Mouse (Mus musculus) thymus, postnatal 25 days (tissue): Measurements from ENCODE around the gene Ankrd52.
"Not testable (repeated sequence)": the region's sequence is repeated elsewhere in the genome, so short reads cannot be mapped to it uniquely, and the experiment has no call there.

Experiments used
- DNase-seq: peaks from one replicate; pipeline ENCODE4 v3.0.0; 2022

Ankrd52 gene

GRCm38 (mm10) chr10:128376455-128377211, at the start of gene Ankrd52:
Gene Ankrd52, plus strand, starts transcription at chr10:128377115.
- peak; percentile 89 for DNase-seq

DNA sequence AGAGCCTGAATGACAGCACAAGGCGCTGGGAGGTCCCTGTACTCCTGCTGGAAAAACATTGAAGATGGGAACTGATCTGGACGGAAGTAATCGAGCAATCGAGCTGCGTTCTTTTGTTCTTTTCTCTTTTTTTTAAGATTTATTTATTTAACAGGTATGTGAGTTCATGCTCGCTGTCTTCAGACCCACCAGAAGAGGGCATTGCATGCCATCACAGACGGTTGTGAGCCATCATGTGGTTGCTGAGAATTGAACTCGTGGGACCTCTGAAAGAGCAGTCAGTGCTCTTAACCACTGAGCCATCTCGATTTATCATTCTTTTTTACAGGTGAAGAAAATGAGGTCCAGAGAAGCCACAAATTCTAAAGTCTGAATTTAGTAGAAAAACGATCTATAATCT, 49.3 kb upstream of the Ankrd52 start:
- DNase-seq, result no peak

DNA sequence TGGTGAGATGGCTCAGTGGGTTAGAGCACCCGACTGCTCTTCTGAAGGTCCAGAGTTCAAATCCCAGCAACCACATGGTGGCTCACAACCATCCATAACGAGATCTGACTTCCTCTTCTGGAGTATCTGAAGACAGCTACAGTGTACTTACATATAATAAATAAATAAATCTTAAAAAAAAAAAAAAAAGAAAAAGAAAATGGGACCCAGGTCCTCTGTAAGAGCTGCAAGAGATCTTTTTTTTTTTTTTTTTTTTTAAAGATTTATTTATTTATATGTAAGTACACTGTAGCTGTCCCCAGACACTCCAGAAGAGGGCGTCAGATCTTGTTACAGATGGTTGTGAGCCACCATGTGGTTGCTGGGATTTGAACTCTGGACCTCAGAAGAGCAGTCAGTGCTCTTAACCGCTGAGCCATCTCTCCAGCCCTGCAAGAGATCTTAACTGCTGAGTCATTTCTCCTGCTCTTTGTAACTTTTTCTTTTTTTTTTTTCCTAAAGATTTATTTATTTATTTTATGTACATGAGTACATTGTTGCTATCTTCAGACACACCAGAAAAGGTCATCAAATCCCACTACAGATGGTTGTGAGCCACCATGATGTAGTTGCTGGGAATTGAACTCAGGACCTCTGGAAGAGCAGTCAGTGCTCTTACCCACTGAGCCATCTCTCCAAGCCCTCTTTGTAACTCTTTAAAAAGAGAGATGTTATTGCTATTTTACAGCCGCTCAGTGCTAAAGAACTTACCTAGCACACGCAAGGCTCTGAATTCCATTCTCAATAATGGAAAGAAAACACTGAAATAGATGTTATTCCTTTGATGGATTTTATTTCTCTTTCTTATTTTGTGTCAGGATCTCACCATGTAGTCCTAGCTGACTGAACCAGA, 44.3 kb upstream of the Ankrd52 start:
- DNase-seq, result not testable (repeated sequence)

DNA sequence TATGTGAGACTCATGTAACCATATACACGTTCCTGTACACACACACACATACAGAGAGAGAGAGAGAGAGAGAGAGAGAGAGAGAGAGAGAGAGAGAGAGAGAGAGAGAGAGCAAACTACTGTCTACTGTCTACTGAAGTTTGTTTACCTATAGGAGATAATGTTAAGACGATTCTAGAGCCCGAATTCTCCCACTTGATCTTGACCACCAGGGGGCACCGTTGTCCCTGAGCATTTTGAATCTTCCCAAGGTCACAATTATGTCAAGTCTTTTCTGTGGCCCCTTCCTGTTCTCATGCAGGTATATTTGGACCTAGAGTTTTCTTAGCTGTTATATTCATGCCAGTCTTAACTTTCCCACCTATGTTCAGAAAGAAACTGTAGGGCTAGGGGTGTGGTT, 41.3 kb upstream of the Ankrd52 start:
- peak; percentile 88 for DNase-seq

DNA sequence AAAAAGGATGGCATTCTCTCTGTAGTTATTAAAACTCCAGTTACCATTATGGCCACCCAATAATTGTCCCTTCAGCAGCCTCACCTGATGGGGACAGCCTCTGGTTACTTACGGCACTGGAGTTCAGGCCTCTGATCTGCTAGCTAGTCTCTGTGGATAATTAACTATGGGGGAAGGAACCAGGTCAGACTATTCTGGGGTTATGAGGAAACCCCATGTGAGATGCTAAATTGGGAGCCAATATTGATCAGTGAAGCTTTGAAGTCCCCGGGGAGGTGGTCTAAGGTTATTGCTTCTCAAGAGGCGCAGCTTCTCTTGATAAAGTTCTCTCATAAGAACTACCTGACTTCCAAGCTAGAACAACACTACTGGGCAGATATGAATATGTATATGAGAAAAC, 40.7 kb upstream of the Ankrd52 start:
- no peak for DNase-seq

DNA sequence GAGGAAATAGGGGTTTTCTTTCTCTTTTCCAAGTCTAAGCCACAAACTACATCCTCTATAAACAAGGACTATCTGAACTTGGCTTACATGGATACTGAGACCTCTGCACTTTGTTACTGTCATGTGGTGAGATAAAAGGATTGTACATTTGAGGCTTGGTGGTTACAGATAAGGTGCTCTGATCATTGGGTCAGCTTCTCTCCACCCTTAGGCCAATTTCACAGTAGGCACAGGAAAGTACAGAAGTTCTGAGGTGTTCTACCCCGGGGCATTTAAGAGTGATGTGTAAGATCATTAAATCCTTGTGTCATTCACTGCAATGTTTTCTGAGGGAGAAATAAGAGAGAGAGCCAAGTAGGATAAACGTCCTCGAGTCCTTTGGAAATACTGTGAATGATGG, 40.3 kb upstream of the Ankrd52 start:
- no peak for DNase-seq

DNA sequence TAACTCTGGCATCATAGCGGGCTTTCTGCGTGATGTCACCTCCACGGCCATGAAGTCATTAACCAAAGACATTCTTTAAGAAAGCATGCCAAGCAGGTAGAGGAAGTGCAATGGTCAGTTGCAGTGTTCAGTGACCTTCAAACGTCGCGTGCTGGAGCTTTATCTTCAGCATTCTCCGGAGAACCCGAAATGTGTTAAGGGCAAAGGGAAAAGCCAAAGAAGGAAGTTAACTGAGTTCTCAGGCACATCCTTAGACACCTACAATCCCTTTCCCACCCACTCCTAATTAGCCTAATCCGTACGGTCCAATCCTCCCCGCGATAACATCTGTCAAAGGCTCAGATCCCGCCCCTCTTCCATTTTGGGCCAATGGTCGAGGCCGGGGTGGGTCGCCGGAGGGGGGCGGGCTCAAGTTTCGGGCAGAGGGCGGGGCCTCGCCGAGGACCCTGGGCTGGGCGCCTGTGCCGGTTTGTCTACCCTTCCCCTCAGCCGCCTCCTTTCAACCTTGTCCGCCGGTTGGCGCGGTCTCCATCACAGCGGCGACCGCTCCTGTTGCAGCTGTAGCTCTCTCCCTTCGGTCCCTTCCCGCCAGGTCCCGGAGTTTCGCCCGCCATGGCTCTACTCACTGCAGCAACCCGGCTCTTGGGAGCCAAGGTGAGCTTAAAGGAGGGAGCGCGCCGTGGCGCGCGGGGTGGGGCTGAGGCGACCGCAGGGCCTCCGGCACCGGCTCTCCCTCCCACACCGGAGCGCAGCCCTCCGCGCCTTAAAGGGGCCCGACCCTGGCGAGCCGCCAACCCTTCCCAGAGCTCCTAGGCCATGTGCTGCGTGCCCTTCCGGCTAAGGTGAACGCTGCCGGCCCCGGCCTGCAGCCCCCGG, 39.4 kb upstream of the Ankrd52 start, which contains the start of gene Cs:
Cs (plus strand) TSS at position 429 of the 876 bp plus-strand sequence.
- peak; percentile 98 for DNase-seq

DNA sequence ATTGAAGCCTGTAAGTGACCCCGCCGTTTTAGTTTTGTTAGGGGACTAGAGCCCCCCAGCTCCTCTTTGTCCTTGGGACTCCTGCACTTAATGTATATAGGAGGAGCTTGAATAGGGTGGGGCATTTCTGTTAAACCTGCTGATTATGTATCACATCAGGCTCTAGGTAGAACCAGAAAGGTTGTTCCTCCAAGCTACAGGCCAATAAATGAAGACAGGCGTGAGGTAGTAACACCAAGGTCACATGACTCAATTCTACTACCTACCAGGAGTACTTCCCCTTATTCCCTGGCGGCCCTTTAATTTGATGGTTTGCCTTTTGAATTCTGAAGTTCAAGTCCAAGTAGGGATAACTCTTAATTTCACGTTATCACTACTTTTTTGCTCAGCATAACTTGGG, 38.5 kb upstream of the Ankrd52 start:
- no peak for DNase-seq

DNA sequence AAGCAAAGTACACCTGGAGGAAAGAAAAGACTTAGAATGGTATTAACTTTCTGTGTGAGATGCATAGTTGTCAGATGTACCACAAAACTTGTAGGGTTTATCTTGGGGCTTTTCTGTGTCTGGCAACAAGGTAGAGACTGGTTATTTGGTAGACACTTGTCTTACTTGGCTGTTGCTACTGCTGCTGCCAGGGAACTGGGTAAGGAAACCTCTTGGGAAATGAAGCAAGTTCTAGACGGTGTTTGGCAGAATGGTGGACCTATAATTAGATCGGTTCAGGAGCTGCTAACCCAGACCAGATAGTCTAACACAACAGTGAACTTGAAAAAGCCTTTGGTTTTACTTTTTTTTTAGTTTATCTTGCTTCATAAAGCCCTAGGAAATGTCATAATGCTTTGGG, 38.0 kb upstream of the Ankrd52 start:
- no peak for DNase-seq

- no peak for DNase-seq
Measured at GRCm38 (mm10) chr10:128340257-128340656, 36.7 kb upstream of the Ankrd52 start.

- DNase-seq, result no peak
Measured at GRCm38 (mm10) chr10:128343436-128343835, 33.5 kb upstream of the Ankrd52 start.

- peak; percentile 81 for DNase-seq
Measured at GRCm38 (mm10) chr10:128344568-128345275, 32.2 kb upstream of the Ankrd52 start.

GRCm38 (mm10) chr10:128347541-128347940, 29.4 kb upstream of the Ankrd52 start:
- DNase-seq, result no peak

DNA sequence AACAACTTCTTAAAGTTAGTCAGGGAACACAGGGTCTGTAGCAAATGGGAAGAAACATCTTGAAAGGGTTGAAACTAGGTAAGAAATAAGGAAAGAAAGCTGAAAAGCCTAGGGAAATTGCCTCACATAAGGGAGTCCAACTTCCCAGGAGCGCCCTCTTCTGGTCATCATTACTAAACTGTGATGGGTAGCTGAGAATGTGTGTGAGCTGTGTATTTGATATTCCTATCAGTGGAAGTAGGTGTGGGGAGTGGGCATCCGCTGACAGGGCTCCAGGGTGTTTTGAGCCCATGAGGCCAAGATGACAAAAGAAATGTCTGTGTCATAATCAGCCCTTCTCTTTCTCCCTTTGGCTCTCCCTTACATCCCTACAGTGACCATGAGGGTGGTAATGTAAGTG, 18.1 kb upstream of the Ankrd52 start:
- peak; percentile 52 for DNase-seq

- no peak for DNase-seq
Measured at GRCm38 (mm10) chr10:128359226-128359625, 17.7 kb upstream of the Ankrd52 start.

GRCm38 (mm10) chr10:128361836-128362235, 15.1 kb upstream of the Ankrd52 start:
- DNase-seq, result no peak

GRCm38 (mm10) chr10:128362568-128362967, 14.3 kb upstream of the Ankrd52 start:
- peak; percentile 30 for DNase-seq

DNA sequence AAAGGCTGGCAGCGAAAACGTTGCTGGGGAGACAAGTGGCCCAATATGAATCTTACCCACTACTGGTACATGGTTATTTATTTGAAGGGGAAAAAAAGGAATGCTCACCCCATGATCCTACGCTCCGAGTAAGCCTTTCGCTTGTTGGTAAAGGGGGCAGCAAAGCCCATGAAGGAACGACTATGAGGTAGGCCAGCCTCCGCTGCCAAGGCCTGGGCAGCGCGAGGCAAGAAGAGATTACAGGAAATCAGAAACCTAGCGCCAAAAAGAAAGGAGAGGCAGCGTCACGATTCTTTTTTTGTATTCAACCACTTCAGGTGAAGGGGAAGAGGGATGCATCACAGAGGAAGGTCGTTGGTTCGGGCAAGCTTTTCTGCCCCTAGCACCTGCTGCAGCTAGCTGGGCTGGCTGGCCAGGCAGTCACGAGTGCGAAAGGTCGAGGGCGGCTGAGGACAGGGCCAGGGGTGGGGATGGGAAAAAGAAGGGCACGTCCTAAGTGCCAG, 9.0 kb upstream of the Ankrd52 start:
- no peak for DNase-seq

DNA sequence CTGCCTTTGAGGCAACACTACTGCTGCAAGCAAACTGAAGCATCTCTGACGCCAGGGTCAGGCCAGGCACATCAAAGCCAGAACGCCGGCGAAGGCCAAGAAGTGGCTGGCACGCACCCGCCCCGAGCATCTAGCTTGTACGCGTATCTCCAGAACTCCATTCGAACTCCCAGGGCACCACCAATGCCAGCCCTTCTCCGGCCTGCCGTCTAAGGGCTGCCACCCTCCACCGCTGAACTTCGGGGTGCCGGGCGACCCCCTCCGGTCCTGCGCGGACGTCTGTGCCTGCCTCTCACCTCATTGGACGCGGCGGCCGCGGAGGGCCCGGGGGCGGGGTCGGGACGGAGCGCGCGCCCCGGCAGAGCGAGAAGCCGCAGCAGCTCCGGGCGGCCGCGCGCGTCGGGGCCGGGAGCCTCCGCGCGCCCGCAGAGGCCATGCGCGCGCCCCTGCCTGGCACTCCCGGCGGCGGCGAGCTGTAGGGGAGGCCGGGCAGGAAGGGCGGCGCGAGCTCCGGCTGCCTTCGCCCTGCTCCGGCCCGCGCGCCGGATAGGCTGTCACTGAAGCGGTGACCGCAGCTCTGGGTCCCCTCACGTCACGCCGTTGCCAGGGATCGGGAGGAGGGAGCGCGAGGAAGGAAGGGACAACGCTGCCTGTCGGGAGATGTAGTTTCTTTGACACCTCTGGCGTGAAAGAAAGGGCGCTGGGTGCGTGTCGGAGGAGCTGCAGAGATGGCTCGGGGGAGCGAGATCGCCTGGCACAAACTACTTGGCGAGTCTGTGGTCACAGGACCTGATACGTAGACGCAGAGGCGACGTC, 8.3 kb upstream of the Ankrd52 start, which contains the start of gene Coq10a:
Coq10a (minus strand) TSS at position 596 of the 816 bp plus-strand sequence.
- DNase-seq, result peak; percentile 91

GRCm38 (mm10) chr10:128369218-128369543, 7.7 kb upstream of the Ankrd52 start:
- DNase-seq, result no peak

GRCm38 (mm10) chr10:128369599-128369998, 7.3 kb upstream of the Ankrd52 start:
- no peak for DNase-seq
